Mouse (Mus musculus) liver, embryonic 13.5 days (tissue): Measurements from ENCODE around the gene Ick. TPM values are rescaled to one million over a fixed set of nuclear protein-coding genes. Genes with fewer than 3 reads are reported as not detected.

ENCODE experiments used
- ATAC-seq: fragments of 200-750 bp; cut with Nextera tagmentation; 2 replicates; pipeline ENCODE4 v1.8.0; 2017; ENCODE audit warnings: low read depth, mild to moderate bottlenecking, moderate number of reproducible peaks, moderate library complexity
- DNase-seq: peaks from one replicate; pipeline ENCODE4 v3.0.0; 2022
- H3K27ac ChIP-seq: fragments of 300-500 bp; sonication (generic); 2 replicates; pipeline ENCODE4 v1.5.1; 2015; ENCODE audit warnings: moderate library complexity, mild to moderate bottlenecking, inconsistent platforms
- H3K27me3 ChIP-seq: fragments of 300-500 bp; sonication (generic); 2 replicates; pipeline ENCODE4 v1.6.1; 2015; ENCODE audit warnings: mild to moderate bottlenecking, inconsistent platforms
- H3K36me3 ChIP-seq: fragments of 300-500 bp; sonication (generic); 2 replicates; pipeline ENCODE4 v1.6.1; 2015; ENCODE audit warnings: mild to moderate bottlenecking, inconsistent platforms
- H3K4me1 ChIP-seq: fragments of 300-500 bp; sonication (generic); replicated peaks from 2 replicates; pipeline ENCODE4 v1.6.1; 2015; ENCODE audit warnings: inconsistent platforms
- H3K4me2 ChIP-seq: fragments of 300-500 bp; sonication (generic); 2 replicates; pipeline ENCODE4 v1.6.1; 2015; ENCODE audit warnings: inconsistent platforms, mild to moderate bottlenecking, moderate library complexity
- H3K4me3 ChIP-seq: fragments of 300-500 bp; sonication (generic); replicated peaks from 2 replicates; pipeline ENCODE4 v1.5.1; 2015; ENCODE audit warnings: mild to moderate bottlenecking, inconsistent platforms
- H3K9ac ChIP-seq: fragments of 300-500 bp; sonication (generic); 2 replicates; pipeline ENCODE4 v1.6.1; 2015; ENCODE audit warnings: mild to moderate bottlenecking, inconsistent platforms
- H3K9me3 ChIP-seq: fragments of 300-500 bp; sonication (generic); replicated peaks from 2 replicates; pipeline ENCODE4 v1.6.1; 2016; ENCODE audit warnings: inconsistent platforms
- WGBS: fragments of 180-500 bp; shearing (Covaris S2); methylation state at CpG from one replicate; pipeline ENCODE4 v1.1.7; 2015; ENCODE audit not compliant: insufficient replicate concordance; 5-methylcytosine and 5-hydroxymethylcytosine counted together
- polyA plus RNA-seq: library from polyadenylated mRNA; unstranded; fragments of >200 nt; fragmentation: Nextera tagmentation; extraction: Ambion mirVana; gene quantifications from 2 replicates; pipeline ENCODE4 v1.2.1, GENCODE M21; 2015

Ick gene
- polyA plus RNA-seq, 1 experiment from 2014 or later, result 4.7 TPM

- no peaks in the 10 kb centered on the region for H3K27me3 ChIP-seq
- 38% methylated on average over 9 of the region's 9 CpGs for WGBS
- peak; percentile 45 for DNase-seq
- H3K9ac ChIP-seq, result no peak overlapping the region
- H3K27ac ChIP-seq, result no peak overlapping the region
- no peak for ATAC-seq
- no peaks in the 10 kb centered on the region for H3K36me3 ChIP-seq
- no peak overlapping the region for H3K4me2 ChIP-seq
- no peaks in the 10 kb centered on the region for H3K9me3 ChIP-seq
- no peak overlapping the region for H3K4me3 ChIP-seq
- H3K4me1 ChIP-seq, result peaks cover 38% of the 10 kb centered on the region
Measured at GRCm38 (mm10) chr9:78193902-78194597, 85.1 kb downstream of the Ick start.

GRCm38 (mm10) chr9:78195034-78195433 lies 86.0 kb downstream of the Ick start:
- no peak for DNase-seq
- no peak overlapping the region for H3K4me3 ChIP-seq

GRCm38 (mm10) chr9:78197801-78198200 lies 88.8 kb downstream of the Ick start:
- Histone ChIP-seq H3K4me1 (peaks cover 3% of the 10 kb centered on the region), H3K36me3 (no peaks in the 10 kb centered on the region), H3K9me3 (no peaks in the 10 kb centered on the region), H3K9ac (no peak overlapping the region), H3K27ac (no peak overlapping the region), H3K27me3 (no peaks in the 10 kb centered on the region), H3K4me3 (no peak overlapping the region), H3K4me2 (no peak overlapping the region)
- no peak for DNase-seq
- 82% methylated on average over 9 of the region's 9 CpGs for WGBS
- ATAC-seq, result no peak

More at GRCm38 (mm10) chr9:78195034-78195433, 86.0 kb downstream of the Ick start:
- Histone ChIP-seq H3K4me1 (peaks cover 29% of the 10 kb centered on the region), H3K27me3 (no peaks in the 10 kb centered on the region), H3K4me2 (no peak overlapping the region), H3K27ac (no peak overlapping the region), H3K9ac (no peak overlapping the region), H3K36me3 (no peaks in the 10 kb centered on the region), H3K9me3 (no peaks in the 10 kb centered on the region)
- no peak for ATAC-seq
- WGBS, result 73% methylated on average over 11 of the region's 11 CpGs

DNA sequence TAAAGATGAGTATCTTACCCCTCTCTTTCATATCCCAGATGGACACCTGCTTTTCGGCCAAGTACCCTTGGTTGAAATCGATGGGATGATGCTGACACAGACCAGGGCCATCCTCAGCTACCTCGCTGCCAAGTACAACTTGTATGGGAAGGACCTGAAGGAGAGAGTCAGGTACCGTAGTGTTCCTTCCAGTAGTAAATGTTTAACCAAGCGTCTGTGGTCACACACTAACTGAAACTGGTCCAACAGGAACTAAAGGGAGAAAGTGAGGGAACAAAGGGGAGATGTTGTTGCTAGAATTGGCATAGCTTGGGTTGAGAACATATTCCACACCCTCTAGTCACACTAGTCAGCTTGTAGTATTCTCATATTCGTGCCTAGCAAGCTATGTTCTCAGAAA lies 95.2 kb downstream of the Ick start:
- H3K36me3 ChIP-seq, result no peaks in the 10 kb centered on the region
- H3K9ac ChIP-seq, result no peak overlapping the region
- DNase-seq (no peak), ATAC-seq (no peak)
- no peaks in the 10 kb centered on the region for H3K4me1 ChIP-seq
- no peak overlapping the region for H3K4me3 ChIP-seq
- H3K9me3 ChIP-seq, result no peaks in the 10 kb centered on the region
- WGBS, result 62% methylated on average over 6 of the region's 6 CpGs
- no peaks in the 10 kb centered on the region for H3K27me3 ChIP-seq
- no peak overlapping the region for H3K27ac ChIP-seq
- H3K4me2 ChIP-seq, result no peak overlapping the region

DNA sequence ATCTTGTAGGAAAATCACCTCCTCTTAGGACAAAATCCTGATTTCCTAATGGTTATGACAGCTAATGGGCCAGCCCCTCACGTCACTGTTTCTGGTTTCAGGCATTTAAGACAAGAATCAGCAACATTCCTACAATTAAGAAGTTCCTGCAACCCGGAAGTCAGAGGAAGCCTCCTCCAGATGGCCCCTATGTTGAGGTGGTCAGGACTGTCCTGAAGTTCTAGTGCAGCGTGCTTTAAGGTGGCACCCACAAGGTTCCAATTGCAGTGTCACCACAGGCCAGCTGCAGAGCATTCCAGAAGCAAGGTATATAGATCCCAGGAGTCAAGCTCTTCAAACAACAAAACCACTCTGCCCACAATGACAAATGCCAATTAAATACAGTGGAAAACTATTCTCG lies 100.0 kb downstream of the Ick start:
- H3K27me3 ChIP-seq, result no peaks in the 10 kb centered on the region
- no peak for ATAC-seq
- H3K9ac ChIP-seq, result no peak overlapping the region
- H3K36me3 ChIP-seq, result 0 out of 2 replicates have a peak, but pooled peaks cover 2% of the 10 kb centered on the region
- no peak overlapping the region for H3K27ac ChIP-seq
- no peak for DNase-seq
- H3K4me3 ChIP-seq, result no peak overlapping the region
- WGBS, result 29% methylated on average over 4 of the region's 4 CpGs
- H3K4me2 ChIP-seq, result no peak overlapping the region
- H3K9me3 ChIP-seq, result no peaks in the 10 kb centered on the region
- peaks cover 7% of the 10 kb centered on the region for H3K4me1 ChIP-seq

DNA sequence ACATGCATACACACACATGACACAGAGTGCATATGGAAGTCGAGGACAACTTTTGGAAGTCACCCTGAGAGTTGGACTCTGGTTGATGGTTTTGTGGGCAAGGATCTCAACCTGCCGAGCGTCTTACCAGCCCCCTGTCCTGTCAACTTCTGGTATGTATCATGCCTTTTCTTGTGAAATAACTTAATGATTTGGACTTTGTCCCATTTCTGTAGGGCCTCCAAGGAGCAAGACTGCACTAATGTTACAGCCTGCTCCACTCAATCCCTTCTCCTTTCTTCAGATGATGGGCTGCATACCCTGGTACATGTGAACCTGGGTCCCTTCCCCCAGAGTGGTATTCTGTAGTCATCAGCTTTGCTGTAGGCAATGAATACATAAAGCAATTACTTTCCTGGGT lies 101.1 kb downstream of the Ick start:
- Histone ChIP-seq H3K27ac (no peak overlapping the region), H3K9ac (no peak overlapping the region), H3K4me3 (no peak overlapping the region), H3K4me1 (peaks cover 7% of the 10 kb centered on the region), H3K4me2 (no peak overlapping the region), H3K9me3 (no peaks in the 10 kb centered on the region), H3K27me3 (no peaks in the 10 kb centered on the region), H3K36me3 (0 out of 2 replicates have a peak, but pooled peaks cover 2% of the 10 kb centered on the region)
- no peak for DNase-seq
- ATAC-seq, result no peak
- WGBS, result 67% methylated on average over 3 of the region's 3 CpGs

DNA sequence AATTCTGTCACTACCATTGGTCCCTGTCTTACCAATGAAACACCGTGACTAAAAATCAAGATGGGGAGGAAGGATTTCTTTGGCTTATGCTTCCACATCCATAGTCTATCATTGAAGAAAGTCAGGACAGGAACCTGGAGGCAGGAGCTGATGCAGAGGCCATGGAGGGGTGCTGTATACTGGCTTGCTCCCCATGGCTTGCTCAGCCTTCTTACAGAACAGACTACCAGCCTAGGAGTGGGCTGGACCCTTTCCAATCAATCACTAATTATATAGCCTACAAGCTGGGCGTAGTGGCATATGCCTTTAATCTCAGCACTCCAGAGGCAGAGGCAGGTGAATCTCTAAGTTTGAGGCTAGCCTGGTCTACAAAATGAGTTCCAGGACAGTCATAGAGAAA lies 101.8 kb downstream of the Ick start:
- H3K9ac ChIP-seq, result no peak overlapping the region
- H3K4me2 ChIP-seq, result no peak overlapping the region
- no peak overlapping the region for H3K27ac ChIP-seq
- no peaks in the 10 kb centered on the region for H3K27me3 ChIP-seq
- DNase-seq, result no peak
- H3K9me3 ChIP-seq, result no peaks in the 10 kb centered on the region
- WGBS, result 75% methylated on average over 2 of the region's 2 CpGs
- 0 out of 2 replicates have a peak, but pooled peaks cover 2% of the 10 kb centered on the region for H3K36me3 ChIP-seq
- H3K4me3 ChIP-seq, result no peak overlapping the region
- ATAC-seq, result no peak
- H3K4me1 ChIP-seq, result peaks cover 7% of the 10 kb centered on the region

GRCm38 (mm10) chr9:78211521-78211920 lies 102.5 kb downstream of the Ick start:
- 76% methylated on average over 3 of the region's 3 CpGs for WGBS
- no peak for DNase-seq
- Histone ChIP-seq H3K4me1 (peaks cover 7% of the 10 kb centered on the region), H3K27me3 (no peaks in the 10 kb centered on the region), H3K9me3 (no peaks in the 10 kb centered on the region), H3K27ac (no peak overlapping the region), H3K36me3 (0 out of 2 replicates have a peak, but pooled peaks cover 2% of the 10 kb centered on the region), H3K4me2 (no peak overlapping the region), H3K9ac (no peak overlapping the region), H3K4me3 (no peak overlapping the region)
- no peak for ATAC-seq

- Histone ChIP-seq H3K9ac (no peak overlapping the region), H3K27ac (no peak overlapping the region), H3K9me3 (no peaks in the 10 kb centered on the region), H3K4me1 (peaks cover 12% of the 10 kb centered on the region), H3K36me3 (0 out of 2 replicates have a peak, but pooled peaks cover 2% of the 10 kb centered on the region), H3K4me3 (no peak overlapping the region), H3K4me2 (no peak overlapping the region), H3K27me3 (no peaks in the 10 kb centered on the region)
- peak; percentile 29; the same call in 1 of the 2 replicates for ATAC-seq
- WGBS, result 37% methylated on average over 7 of the region's 7 CpGs
- no peak for DNase-seq
Measured at GRCm38 (mm10) chr9:78212341-78213049, 103.5 kb downstream of the Ick start.

- WGBS, result 47% methylated on average over 4 of the region's 4 CpGs
- DNase-seq (no peak), ATAC-seq (no peak)
- Histone ChIP-seq H3K36me3 (no peaks in the 10 kb centered on the region), H3K27me3 (no peaks in the 10 kb centered on the region), H3K4me3 (no peak overlapping the region), H3K9me3 (no peaks in the 10 kb centered on the region), H3K4me1 (peaks cover 12% of the 10 kb centered on the region), H3K9ac (no peak overlapping the region), H3K4me2 (no peak overlapping the region), H3K27ac (no peak overlapping the region)
Measured at GRCm38 (mm10) chr9:78217074-78217473, 108.1 kb downstream of the Ick start.
